Mouse (Mus musculus): ENCODE measurements around the gene Zfp385a.
A peak's percentile ranks its signal among the peaks of the same experiment; 100 is the strongest.

The Zfp385a gene

DNA sequence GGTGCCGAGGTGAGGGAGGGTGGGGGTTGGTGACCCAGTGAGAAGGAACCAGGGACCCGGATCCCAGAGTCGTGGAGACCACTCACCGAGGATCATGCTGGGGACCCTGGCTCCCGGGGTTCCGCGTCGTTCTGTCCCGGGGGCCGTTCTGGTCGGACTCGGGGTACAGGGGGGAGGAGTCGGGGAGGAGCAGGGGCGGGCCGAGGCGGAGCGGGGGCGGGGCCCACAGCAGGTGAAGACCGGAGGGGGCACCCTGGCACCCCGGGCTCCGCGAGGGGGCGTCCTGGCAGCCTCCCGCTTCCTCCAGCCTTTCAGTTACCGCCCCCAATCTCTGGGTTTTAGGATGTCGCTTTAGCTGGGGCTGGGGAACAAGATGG is at the start of gene Zfp385a:
Zfp385a (minus strand) TSS at position 133 of the 377 bp plus-strand sequence.
- DNase-seq = peak; percentile 58 to 65

DNA sequence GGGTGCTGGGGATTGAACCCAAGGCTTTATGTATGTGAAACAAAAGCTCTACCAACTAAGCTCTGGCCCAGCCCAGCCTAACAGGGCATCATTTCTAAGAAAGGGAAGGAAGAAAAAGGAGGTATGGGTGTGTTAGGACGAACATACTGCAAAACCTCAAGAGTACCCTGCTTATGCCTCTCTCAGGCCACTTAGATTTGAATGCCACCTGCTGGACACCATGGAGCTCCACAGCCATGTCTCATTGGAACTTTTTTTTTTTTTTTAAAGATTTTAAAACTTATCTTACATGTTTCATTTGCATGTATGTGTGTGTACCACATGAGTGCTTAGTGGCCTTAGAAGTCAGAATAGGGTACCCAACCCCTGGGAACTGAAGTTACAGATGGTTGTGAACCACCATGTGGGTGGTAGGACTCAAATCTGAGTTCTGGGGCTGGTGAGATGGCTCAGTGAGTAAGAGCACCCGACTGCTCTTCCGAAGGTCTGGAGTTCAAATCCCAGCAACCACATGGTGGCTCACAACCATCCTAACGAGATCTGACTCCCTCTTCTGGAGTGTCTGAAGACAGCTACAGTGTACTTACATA is 48.8 kb upstream of the Zfp385a start:
- DNase-seq = peak; percentile 40 to 53

GRCm38 (mm10) chr15:103383771-103384488 is 44.0 kb upstream of the Zfp385a start:
- DNase-seq = peak; percentile 41 to 45

DNA sequence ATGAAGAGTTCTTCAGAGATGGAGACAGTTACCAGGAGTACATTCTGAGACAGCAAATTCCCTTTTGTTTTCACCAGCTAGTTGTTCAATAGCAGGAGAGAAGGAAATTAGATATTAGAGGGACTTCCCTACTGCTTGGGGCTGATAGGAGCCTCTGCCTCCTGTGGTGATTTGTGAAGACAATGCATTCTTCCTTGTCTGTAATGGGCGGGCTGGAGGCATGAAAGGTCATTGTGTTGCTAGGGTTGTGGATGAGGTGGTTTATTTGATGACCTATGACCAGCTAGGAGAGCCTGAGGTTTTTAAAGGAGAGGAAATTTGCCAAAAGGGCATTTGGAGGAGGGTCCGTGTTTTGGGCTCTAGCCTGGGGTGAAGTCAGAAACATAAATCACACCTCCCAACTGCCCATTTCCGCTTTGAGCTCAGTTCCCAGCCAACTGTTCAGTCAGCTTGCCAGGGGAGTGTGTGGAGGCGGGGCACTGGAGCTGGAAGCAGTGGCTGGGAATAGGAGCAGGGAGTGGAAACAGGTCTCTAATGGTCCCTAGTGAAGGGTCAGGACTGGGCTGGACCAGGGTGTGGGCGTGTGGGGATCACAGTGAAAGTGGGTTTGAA is 43.0 kb upstream of the Zfp385a start:
- DNase-seq = peak; percentile 76 to 78

DNA sequence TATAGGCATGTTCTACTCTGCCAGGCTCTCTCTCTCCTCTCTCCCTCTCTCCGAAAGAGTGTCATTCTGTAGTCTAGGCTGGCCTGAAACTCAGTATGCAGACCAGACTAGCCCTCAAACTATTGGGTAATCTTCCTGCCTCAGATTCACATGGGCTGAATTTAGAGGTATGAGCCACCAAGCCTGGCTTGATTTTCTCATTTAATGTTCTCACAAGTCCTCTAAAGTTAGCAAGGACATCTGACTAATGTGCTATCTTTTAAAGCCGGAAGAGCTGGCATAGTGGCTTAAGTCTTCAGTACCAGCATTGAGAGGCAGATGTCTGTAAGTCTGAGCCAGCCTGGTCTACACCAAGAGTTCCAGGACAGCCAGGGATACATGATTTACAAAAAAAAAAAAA is 42.2 kb upstream of the Zfp385a start:
- DNase-seq = no peak

DNA sequence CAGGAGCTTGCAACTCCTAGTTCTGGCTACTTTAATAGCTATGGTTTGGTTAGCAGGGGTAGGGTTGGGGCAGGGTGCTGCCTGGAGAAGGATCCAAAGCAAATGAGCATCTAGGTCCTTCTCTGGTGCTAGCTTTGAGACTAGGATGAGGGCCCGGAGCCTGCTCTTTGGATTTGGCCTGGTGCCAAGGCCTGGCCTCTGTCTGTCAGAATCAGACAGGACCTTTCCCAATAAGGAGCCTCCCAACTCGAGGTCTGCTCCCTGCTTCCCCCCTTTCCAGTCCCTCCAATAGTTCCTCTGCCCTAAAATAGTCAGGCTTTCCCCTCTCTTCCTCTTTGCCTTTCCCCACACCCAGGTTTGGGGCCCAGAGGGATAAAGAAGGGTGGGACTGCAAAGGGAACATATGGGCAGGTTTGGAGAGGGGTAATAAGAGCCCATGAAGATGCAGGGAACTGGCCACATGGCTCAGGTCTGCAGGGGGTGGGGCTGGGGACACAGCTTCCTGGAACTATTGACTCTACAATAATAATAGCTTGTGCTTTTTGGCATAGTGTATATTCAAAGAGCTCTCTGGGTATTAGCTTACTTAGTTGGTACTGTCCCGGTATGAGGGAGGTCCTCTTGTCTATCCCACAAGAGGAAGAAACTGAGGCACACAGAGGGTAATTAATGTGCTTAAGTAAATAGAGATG is 38.9 kb upstream of the Zfp385a start:
- DNase-seq = peak; percentile 43 to 58

DNA sequence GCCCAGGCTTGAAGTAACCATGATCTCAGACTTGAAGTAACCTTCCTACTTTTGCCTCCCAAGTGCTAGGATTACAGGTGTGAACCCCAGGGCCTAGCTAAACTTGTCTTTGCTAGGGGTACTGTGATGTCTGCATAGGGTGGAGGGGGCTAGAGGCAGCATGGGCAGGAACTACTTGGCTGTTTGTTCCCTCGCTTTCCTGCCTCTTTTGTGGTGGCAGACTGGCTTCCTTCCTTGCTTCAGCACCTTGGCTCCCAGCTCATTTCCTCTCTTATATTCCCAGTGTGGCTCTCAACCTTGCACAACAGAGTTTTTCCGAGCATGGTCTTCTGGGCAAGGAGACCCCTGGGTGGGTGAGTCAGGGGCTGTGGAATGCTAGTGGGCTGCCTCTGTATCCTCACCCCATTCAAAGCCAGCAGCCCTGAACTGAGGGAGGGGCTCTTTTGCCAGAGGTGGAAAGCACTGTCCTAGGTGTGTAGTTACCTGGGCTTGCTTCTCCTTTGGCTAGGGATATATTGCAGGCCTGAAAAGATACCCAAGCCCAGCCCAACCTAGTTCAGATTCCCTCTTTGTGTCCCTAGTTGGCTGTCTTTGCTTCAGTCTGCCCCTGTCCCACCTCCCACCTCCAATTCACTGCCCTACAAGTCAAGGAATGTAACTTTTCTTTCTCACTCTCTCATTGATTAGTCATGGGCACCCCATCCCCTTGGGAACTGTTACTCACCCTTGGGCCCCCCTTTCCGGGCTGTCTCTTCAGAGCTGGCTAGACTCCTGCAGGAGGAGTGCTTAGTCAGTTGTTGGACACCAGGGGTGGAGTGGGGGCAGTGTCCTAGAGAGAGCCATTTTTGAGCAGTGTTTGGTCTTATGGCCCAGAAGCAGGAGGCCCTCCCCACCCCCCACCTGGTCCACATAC is 38.1 kb upstream of the Zfp385a start:
- no peak for DNase-seq

- DNase-seq = peak; percentile 70 to 75
Measured at GRCm38 (mm10) chr15:103376837-103377269, 37.0 kb upstream of the Zfp385a start.

- DNase-seq = no peak
Measured at GRCm38 (mm10) chr15:103375112-103375800, 35.4 kb upstream of the Zfp385a start.

- DNase-seq = no peak
Measured at GRCm38 (mm10) chr15:103372461-103372860, 32.6 kb upstream of the Zfp385a start.

- DNase-seq = no peak
Measured at GRCm38 (mm10) chr15:103371741-103372140, 31.8 kb upstream of the Zfp385a start.

DNA sequence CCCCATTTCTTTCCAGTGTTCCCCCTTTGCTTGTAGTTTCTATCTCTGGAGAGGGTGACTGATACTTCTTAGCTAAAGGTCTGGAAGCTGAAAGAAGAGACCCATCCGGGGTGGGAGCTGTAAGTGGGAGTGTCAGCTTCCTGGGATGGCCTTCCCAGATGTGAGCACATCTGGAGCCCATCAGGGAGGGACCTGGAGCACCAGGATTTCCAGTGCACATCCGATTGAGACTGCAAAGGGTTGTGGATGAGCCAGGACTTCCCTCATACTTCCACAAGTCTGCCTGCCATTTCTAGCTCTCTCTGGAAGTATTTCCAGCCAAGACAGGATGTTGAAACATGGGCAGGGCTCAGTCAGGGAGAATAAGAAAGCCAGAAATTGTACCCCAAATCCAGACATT is 31.3 kb upstream of the Zfp385a start:
- DNase-seq = no peak

DNA sequence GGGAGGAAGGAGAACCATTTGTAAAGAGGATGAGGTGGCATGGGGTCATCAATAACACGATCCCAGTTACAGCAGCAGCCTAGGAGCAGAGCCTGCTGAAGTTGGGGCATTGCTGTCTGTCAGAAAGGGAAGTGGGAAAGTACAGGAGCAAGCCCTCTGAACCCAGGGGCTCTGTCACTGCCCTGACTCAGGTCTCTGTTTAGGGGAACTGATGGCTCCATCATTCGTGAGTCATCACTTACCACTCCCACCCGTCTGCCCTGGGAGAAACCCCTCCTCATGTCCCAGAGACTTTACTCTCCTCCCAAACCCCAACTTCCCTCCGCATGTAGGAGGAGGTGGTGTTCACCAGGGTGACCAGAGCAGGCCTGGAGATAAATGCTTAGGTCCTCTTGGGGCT is 30.6 kb upstream of the Zfp385a start:
- no peak for DNase-seq

GRCm38 (mm10) chr15:103369123-103369522 is 29.2 kb upstream of the Zfp385a start:
- no peak for DNase-seq

DNA sequence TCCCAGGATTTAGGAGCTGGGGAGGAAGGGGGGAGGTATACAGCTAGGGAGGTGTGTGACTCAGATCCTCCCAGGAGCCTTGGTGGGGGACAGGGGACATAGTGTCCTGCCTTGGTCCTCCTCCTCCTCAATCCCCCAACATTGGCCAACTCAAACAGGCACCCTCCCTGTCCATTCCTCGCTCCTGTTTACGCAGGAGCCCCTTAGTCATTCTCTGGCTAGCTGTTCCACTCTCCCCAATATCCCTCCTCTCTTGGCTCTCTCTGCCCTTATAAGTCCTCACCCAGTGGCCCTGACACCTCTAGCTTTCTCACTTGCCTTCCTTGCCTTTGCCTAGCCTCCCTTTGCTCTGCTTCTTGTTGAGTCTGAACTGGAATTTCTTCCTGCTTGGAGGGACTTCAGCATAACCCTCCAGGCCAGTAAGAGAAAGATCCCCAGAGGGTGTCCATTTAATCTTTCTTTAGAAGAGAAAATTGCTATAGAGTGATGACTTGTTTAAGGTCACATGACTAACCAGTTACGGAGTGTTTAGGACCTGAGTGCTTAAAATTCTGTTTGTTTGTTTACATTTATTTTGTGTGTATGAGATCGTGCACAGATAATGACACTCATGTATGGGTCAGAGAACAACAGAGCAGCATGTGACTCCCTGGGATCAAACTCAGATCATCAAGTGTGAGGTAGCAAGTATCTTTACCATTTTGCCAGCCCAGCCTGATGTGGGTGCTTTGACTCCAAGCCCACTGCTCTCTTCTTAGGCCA is 28.5 kb upstream of the Zfp385a start:
- no peak for DNase-seq

DNA sequence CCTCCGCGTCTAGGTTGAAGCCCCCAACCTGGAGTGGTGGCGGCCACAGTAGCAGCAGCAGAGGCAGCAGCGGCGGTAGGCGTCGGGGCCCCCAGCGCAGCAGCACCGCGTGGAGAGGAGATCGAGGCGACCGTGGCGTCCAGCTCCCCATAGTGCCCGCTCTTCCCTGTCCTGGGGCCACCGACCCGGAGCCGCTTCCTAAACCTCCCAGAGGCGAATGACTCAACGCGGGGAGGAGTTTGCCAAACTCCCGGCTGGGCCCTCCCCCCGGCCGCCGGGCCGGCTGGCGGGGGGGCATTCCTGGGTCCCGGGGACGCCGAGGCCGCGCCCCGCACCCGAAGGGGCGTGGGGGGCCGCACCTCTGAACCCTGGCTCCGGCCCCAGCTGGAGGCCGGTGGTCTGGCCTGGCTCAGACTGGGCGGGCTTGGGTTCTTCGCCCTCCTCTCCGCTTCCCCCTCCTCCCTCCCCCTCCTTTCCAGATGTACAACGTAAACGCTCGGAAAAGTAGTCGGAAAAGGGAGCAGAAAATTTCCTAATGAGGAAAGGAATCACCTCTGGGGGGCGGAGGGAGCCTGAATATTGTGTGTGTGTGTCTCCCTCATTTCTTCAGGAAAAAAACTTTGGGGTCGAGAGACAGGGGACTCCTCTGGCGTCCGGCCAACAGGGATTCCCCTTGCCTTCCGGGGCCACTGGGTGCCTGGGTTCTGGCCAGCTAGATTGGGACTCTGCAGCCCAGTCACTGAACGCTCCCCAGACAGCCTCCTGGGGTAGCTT is 26.7 kb upstream of the Zfp385a start, which contains the start of gene Itga5:
Itga5 (minus strand) TSS at position 388 of the 774 bp plus-strand sequence.
- peak; percentile 62 to 65 for DNase-seq

- peak in 1 of 2 experiments; percentile 42 for DNase-seq
Measured at GRCm38 (mm10) chr15:103365471-103366375, 25.8 kb upstream of the Zfp385a start.

DNA sequence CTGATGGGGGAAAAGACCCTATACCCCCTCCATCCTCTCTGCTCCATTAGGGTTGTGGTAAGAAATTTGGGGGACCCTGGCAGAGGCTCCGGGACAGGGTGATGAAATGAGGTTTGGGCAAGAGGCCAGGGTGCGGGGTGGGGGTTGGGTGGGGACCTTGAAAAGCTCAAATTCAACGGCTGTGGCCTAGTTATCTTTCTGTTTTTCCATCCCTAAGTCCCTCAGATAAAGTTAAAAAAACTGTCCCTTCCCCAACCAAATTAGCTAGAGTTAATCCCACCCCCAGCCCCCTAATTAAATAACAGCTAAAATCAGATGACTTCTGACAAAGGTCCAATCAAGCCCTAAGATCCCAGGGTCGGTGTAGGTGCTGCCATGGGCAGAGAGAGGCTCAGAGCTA is 24.9 kb upstream of the Zfp385a start:
- no peak for DNase-seq

GRCm38 (mm10) chr15:103363809-103364208 is 23.9 kb upstream of the Zfp385a start:
- DNase-seq = no peak
